Mouse (Mus musculus) G1E (cell line): Measurements from ENCODE around the gene Trip11. TPM values are rescaled to one million over a fixed set of nuclear protein-coding genes. Genes with fewer than 3 reads are reported as not detected.

Experiments
- ATAC-seq: 2 replicates; pipeline ENCODE4 v1.8.0; 2016; ENCODE audit warnings: mild to moderate bottlenecking; ENCODE audit not compliant: insufficient number of reproducible peaks, poor library complexity, low FRiP score, severe bottlenecking; ENCODE audit errors: extremely low read depth
- DNase-seq: peaks from one replicate; pipeline ENCODE4 v3.0.0; 2012; ENCODE audit warnings: low spot score
- H3K27me3 ChIP-seq: 2 replicates; pipeline ENCODE4 v1.6.1; 2012; ENCODE audit warnings: mild to moderate bottlenecking, low read length, inconsistent platforms; ENCODE audit not compliant: insufficient read depth
- H3K36me3 ChIP-seq: replicated peaks from 2 replicates; pipeline ENCODE3; 2012; ENCODE audit warnings: mild to moderate bottlenecking, inconsistent platforms
- H3K4me1 ChIP-seq: 2 replicates; pipeline ENCODE4 v1.6.1; 2012; ENCODE audit warnings: low read depth, low read length, inconsistent platforms, mixed read lengths; ENCODE audit not compliant: insufficient read depth
- H3K4me3 ChIP-seq: 2 replicates; pipeline ENCODE4 v1.5.1; 2012; ENCODE audit warnings: low read depth, mild to moderate bottlenecking, inconsistent platforms, low read length, moderate library complexity, mixed read lengths
- H3K9me3 ChIP-seq: replicated peaks from 2 replicates; pipeline ENCODE4 v1.6.1; 2012; ENCODE audit warnings: inconsistent platforms
- CTCF ChIP-seq: IDR thresholded peaks from 2 replicates; pipeline ENCODE4 v1.5.1; 2012; ENCODE audit warnings: low read depth, low read length, inconsistent platforms, mixed read lengths
- GATA1 ChIP-seq: IDR thresholded peaks from 2 replicates; pipeline ENCODE4 v1.6.1; 2012; ENCODE audit warnings: borderline replicate concordance, low read length, inconsistent platforms, mixed read lengths
- GATA2 ChIP-seq: IDR thresholded peaks from 2 replicates; pipeline ENCODE4 v1.6.1; 2012; ENCODE audit warnings: low read depth, low read length, inconsistent platforms, borderline replicate concordance
- POLR2AphosphoS5 ChIP-seq: IDR thresholded peaks from 2 replicates; pipeline ENCODE4 v1.6.1; 2012; ENCODE audit warnings: low read depth, low read length, inconsistent platforms; ENCODE audit not compliant: insufficient replicate concordance
- TAL1 ChIP-seq: conservative IDR thresholded peaks from 2 replicates; pipeline ENCODE4 v1.6.1; 2012; ENCODE audit warnings: low read depth, low read length, inconsistent platforms, mixed read lengths
- polyA plus RNA-seq: library from polyadenylated mRNA; stranded (reverse); fragments of >175 nt; gene quantifications from 2 replicates; pipeline ENCODE4 v1.2.3, GENCODE M21; 2012
- total RNA-seq, 2 experiments: library from RNA; stranded (forward) in 1 of 2; stranded (reverse) in 1 of 2; fragments of 200-1000 nt in 1 of 2; fragments of >200 nt in 1 of 2; fragmentation: Nextera tagmentation in 1 of 2; gene quantifications; 2 replicates each; pipeline ENCODE4 v1.2.3; 2014 to 2017

The Trip11 gene
- total and polyA plus RNA-seq, 3 experiments: 3.6 to 77.1 (median 45.7) TPM

DNA sequence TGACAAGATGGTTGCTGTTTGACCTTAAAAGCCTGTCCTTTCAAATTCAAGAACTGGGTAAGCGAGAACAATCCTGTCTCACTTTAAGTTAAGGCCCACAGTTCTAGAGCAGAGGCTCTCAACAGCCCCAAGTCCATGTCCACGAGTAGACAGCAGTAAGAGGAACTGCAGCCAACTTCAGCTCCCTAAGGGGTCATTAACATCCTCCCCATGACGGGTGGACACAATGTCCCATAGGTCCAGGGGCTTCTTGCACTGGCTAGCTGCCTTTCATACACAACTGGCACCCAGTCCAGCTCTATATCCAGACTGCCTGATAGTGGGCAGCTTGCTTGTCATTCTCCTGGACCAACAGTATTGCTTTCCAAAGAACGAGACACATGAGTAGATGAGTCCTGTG lies 35.7 kb upstream of the Trip11 start:
- ATAC-seq (no peak), DNase-seq (no peak)
- H3K4me1 ChIP-seq: peaks cover 10% of the 10 kb centered on the region
- H3K4me3 ChIP-seq: no peak overlapping the region
- peaks cover 79% of the 10 kb centered on the region for H3K36me3 ChIP-seq
- TF ChIP-seq GATA2 (no peak), POLR2AphosphoS5 (no peak), CTCF (no peak), GATA1 (no peak), TAL1 (no peak)
- no peaks in the 10 kb centered on the region for H3K9me3 ChIP-seq
- H3K27me3 ChIP-seq: no peaks in the 10 kb centered on the region

DNA sequence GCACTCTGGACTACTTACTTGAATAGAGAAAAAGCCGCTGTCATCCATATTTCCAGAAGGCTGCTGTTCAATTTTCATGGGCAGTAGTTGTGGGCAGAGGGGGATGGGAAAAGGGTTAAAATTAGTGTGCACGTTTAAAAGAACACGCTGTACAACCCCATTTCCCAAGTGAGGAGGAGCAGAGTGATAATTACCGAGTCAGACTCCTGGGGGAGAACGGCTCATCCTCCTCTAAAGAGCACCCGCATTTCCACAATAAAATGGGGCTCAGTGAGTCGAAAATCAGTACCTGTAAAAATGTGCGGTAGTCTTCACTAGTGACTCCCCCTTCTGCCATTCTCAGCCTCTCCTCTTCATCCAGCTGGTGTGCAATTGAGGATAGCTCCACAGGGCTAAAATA lies 34.9 kb upstream of the Trip11 start:
- H3K4me1 ChIP-seq: peaks cover 10% of the 10 kb centered on the region
- ATAC-seq (no peak), DNase-seq (no peak)
- no peak overlapping the region for H3K4me3 ChIP-seq
- H3K9me3 ChIP-seq: no peaks in the 10 kb centered on the region
- peaks cover 82% of the 10 kb centered on the region for H3K36me3 ChIP-seq
- no peak for TF ChIP-seq GATA2
- H3K27me3 ChIP-seq: no peaks in the 10 kb centered on the region

DNA sequence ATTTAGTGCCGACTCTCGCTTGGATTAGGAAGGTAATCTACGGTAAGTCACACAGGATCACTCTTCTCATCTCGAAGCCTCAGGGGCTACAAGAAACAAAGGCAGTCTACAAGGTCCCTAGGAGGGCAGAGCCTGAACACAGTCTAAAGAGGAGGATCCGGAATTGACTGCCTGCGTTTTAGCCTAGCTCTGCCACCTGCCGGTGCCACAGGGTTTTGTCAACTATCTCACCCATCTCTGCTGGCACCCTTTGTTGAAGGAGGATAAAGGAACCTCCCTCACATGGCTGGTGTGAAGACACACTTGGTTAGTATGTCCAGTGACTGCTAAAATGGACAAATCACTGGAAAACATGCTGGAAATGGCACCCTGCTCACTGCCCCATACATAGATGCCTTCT lies 24.5 kb upstream of the Trip11 start:
- peaks cover 11% of the 10 kb centered on the region for H3K4me1 ChIP-seq
- TF ChIP-seq TAL1: no peak
- no peak for TF ChIP-seq CTCF
- no peak for TF ChIP-seq GATA2
- no peak for TF ChIP-seq POLR2AphosphoS5
- TF ChIP-seq GATA1: no peak
- peaks cover 91% of the 10 kb centered on the region for H3K36me3 ChIP-seq
- H3K4me3 ChIP-seq: no peak overlapping the region
- no peaks in the 10 kb centered on the region for H3K27me3 ChIP-seq
- DNase-seq (no peak), ATAC-seq (no peak)
- peaks cover 4% of the 10 kb centered on the region; the same call in 1 of the 2 replicates for H3K9me3 ChIP-seq

DNA sequence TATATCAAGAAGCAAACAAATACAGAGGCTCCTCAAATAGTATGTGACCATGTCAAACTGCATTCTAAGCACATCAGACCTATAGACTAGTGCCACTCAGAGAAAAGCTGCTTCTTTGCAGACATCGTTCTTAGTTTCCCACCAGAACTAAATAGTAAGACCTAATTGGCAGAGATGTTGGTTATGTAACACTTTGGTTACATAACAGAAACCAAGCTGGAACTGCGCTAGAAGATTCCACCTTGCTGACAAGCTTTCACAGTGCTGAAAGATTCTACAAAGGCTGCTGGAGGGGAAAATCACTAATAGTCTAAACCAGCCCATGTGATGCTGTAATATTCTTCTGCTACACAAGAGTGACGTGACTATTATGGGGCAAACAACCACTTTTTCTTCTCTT lies 22.2 kb upstream of the Trip11 start:
- no peak for ATAC-seq
- Histone ChIP-seq H3K36me3 (peaks cover 92% of the 10 kb centered on the region), H3K27me3 (no peaks in the 10 kb centered on the region), H3K4me3 (no peak overlapping the region), H3K4me1 (peaks cover 2% of the 10 kb centered on the region; the same call in 1 of the 2 replicates), H3K9me3 (0 out of 2 replicates have a peak, but pooled peaks cover 2% of the 10 kb centered on the region)
- DNase-seq: no peak
- TF ChIP-seq TAL1 (no peak), CTCF (no peak), GATA2 (no peak), GATA1 (no peak), POLR2AphosphoS5 (no peak)

DNA sequence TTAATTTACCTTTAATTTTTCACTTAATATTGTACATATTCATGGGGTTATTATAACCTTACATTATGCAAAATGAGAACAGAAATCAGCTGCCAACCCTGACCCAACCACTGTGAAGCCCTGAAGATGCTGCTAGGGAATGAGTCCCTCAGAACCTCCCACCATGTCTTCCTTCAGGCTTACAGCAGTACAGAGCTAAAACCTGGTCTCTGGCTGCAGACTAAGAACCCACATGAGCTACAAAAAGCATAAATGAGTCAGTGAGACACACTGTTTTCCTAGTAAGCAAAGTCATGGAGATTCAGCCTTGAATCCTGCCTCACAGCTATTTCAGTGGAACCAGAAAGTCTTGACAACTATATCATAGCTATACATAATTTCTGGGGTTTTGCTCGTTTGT lies 15.4 kb upstream of the Trip11 start:
- no peak for ATAC-seq
- H3K36me3 ChIP-seq: peaks cover 98% of the 10 kb centered on the region
- no peaks in the 10 kb centered on the region for H3K27me3 ChIP-seq
- H3K4me1 ChIP-seq: peaks cover 2% of the 10 kb centered on the region; the same call in 1 of the 2 replicates
- no peak overlapping the region for H3K4me3 ChIP-seq
- no peak for DNase-seq
- TF ChIP-seq GATA2: no peak
- no peak for TF ChIP-seq POLR2AphosphoS5
- TF ChIP-seq CTCF: no peak
- no peak for TF ChIP-seq TAL1
- no peak for TF ChIP-seq GATA1
- no peaks in the 10 kb centered on the region for H3K9me3 ChIP-seq

DNA sequence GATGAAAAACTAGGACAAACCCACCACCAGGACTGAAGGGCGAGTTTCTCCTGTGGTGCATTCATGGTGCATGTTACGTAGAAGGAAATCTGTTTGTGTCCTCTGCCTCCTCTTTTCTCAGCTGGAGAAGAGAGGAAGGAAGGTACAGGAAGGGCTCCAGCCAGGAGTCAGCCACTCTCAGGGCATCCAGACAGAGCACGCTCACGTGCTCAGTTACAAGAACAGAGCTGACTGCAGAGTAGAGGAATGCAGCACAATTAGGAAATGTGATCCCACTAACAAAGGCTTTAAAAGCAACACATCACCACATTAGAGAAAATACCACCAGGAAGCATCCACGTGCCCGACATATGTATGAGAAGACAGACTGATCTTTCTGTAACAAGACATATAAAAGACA lies 9.2 kb upstream of the Trip11 start:
- ATAC-seq: no peak
- Histone ChIP-seq H3K4me3 (no peak overlapping the region), H3K27me3 (no peaks in the 10 kb centered on the region), H3K4me1 (peaks cover 24% of the 10 kb centered on the region), H3K36me3 (peaks cover 84% of the 10 kb centered on the region), H3K9me3 (no peaks in the 10 kb centered on the region)
- DNase-seq: no peak
- TF ChIP-seq GATA2: no peak
- TF ChIP-seq GATA1: no peak
- no peak for TF ChIP-seq POLR2AphosphoS5
- no peak for TF ChIP-seq TAL1
- no peak for TF ChIP-seq CTCF

DNA sequence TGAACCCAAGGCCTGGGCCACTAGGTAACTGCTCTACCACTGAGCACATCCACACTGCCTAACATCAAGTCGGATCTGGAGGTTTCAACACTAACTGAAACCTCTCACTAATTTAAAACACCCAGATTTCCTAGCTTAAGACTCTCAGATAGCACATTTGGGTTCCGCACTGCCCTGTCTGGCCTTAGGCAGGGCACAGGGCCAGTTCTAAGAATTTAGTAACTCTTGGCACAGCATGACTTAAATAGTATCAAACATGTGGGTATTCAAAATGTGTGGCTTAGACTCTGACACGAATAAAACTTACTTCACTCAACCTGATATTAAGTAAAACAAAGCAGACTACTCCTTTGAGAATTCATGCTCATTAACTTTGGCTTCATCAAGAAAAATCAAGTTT lies 6.8 kb upstream of the Trip11 start:
- ATAC-seq (no peak), DNase-seq (no peak)
- H3K4me3 ChIP-seq: no peak overlapping the region
- H3K4me1 ChIP-seq: peaks cover 29% of the 10 kb centered on the region
- H3K36me3 ChIP-seq: peaks cover 62% of the 10 kb centered on the region
- no peaks in the 10 kb centered on the region for H3K27me3 ChIP-seq
- H3K9me3 ChIP-seq: no peaks in the 10 kb centered on the region
- no peak for TF ChIP-seq GATA1
